Mouse (Mus musculus) kidney, postnatal 0 days (tissue): ENCODE results near the gene Dse. TPM values are rescaled to one million over a fixed set of nuclear protein-coding genes. Genes with fewer than 3 reads are reported as not detected.

ENCODE experiments used
- ATAC-seq: fragments of 200-750 bp; cut with Nextera tagmentation; replicated peaks from 2 replicates; pipeline ENCODE4 v1.8.0; 2017; ENCODE audit warnings: low read depth, moderate number of reproducible peaks, moderate TSS enrichment, moderate library complexity; ENCODE audit not compliant: low FRiP score
- DNase-seq: peaks from one replicate; pipeline ENCODE4 v3.0.0-alpha.2; 2016; ENCODE audit warnings: low spot score
- H3K27ac ChIP-seq: fragments of 300-500 bp; sonication (generic); 2 replicates; pipeline ENCODE4 v1.5.1; 2014; ENCODE audit warnings: mild to moderate bottlenecking
- H3K27me3 ChIP-seq: fragments of 300-500 bp; sonication (generic); 2 replicates; pipeline ENCODE4 v1.6.1; 2014; ENCODE audit warnings: low read length, mixed read lengths; ENCODE audit not compliant: insufficient read depth
- H3K36me3 ChIP-seq: fragments of 300-500 bp; sonication (generic); 2 replicates; pipeline ENCODE4 v1.6.1; 2014; ENCODE audit warnings: low read length, mixed read lengths; ENCODE audit not compliant: insufficient read depth
- H3K4me1 ChIP-seq: fragments of 300-500 bp; sonication (generic); replicated peaks from 2 replicates; pipeline ENCODE4 v1.6.1; 2014; ENCODE audit warnings: antibody characterized with exemption, low read length, mixed read lengths; ENCODE audit not compliant: insufficient read depth
- H3K4me2 ChIP-seq: fragments of 300-500 bp; sonication (generic); 2 replicates; pipeline ENCODE4 v1.6.1; 2014; ENCODE audit warnings: mild to moderate bottlenecking, low read length, moderate library complexity, mixed read lengths
- H3K4me3 ChIP-seq: fragments of 300-500 bp; sonication (generic); replicated peaks from 2 replicates; pipeline ENCODE4 v1.5.1; 2014; ENCODE audit warnings: low read depth, low read length
- H3K9ac ChIP-seq: fragments of 300-500 bp; sonication (generic); 2 replicates; pipeline ENCODE4 v1.6.1; 2014; ENCODE audit warnings: low read depth, low read length
- H3K9me3 ChIP-seq: fragments of 300-500 bp; sonication (generic); replicated peaks from 2 replicates; pipeline ENCODE4 v1.6.1; 2016; ENCODE audit warnings: low read length, inconsistent platforms, mixed read lengths
- CTCF ChIP-seq: IDR thresholded peaks from 2 replicates; pipeline ENCODE4 v1.5.1; 2016; ENCODE audit warnings: antibody characterized with exemption, low read depth, mild to moderate bottlenecking, moderate library complexity
- WGBS: fragments of 180-500 bp; shearing (Covaris S2); extraction: QIAGEN DNeasy Blood & Tissue Kit; methylation state at CpG from one replicate; pipeline ENCODE4 v1.1.7; 2014; 5-methylcytosine and 5-hydroxymethylcytosine counted together
- polyA plus RNA-seq: library from polyadenylated mRNA; unstranded; fragments of >200 nt; fragmentation: Nextera tagmentation; extraction: Ambion mirVana; gene quantifications from 2 replicates; pipeline ENCODE4 v1.2.1, GENCODE M21; 2015

The Dse gene
- polyA plus RNA-seq, 1 experiment from 2014 or later, result 17.4 TPM

GRCm38 (mm10) chr10:34117770-34118169 lies 89.7 kb downstream of the Dse start:
- no peaks in the 10 kb centered on the region for H3K36me3 ChIP-seq
- H3K4me1 ChIP-seq, result no peaks in the 10 kb centered on the region
- H3K4me3 ChIP-seq, result no peak overlapping the region
- no peak for DNase-seq
- no peak overlapping the region for H3K27ac ChIP-seq
- no peak for ATAC-seq
- no peaks in the 10 kb centered on the region for H3K9me3 ChIP-seq
- TF ChIP-seq CTCF, result no peak
- no peak overlapping the region for H3K9ac ChIP-seq
- H3K4me2 ChIP-seq, result no peak overlapping the region
- no peaks in the 10 kb centered on the region for H3K27me3 ChIP-seq

- WGBS, result 50% methylated on average over 3 of the region's 3 CpGs
These were observed 90.4 kb downstream of the Dse start for GRCm38 (mm10) chr10:34117131-34117530.

GRCm38 (mm10) chr10:34111964-34112738 lies 95.4 kb downstream of the Dse start:
- no peak overlapping the region for H3K27ac ChIP-seq
- H3K4me2 ChIP-seq, result no peak overlapping the region
- H3K9me3 ChIP-seq, result no peaks in the 10 kb centered on the region
- H3K4me1 ChIP-seq, result no peaks in the 10 kb centered on the region
- H3K36me3 ChIP-seq, result no peaks in the 10 kb centered on the region
- DNase-seq, result no peak
- ATAC-seq, result no peak
- H3K27me3 ChIP-seq, result no peaks in the 10 kb centered on the region
- TF ChIP-seq CTCF, result no peak
- 71% methylated on average over 4 of the region's 4 CpGs for WGBS
- H3K9ac ChIP-seq, result no peak overlapping the region
- H3K4me3 ChIP-seq, result no peak overlapping the region

More at GRCm38 (mm10) chr10:34117131-34117530, 90.4 kb downstream of the Dse start:
- Histone ChIP-seq H3K36me3 (no peaks in the 10 kb centered on the region), H3K4me3 (no peak overlapping the region), H3K4me2 (no peak overlapping the region), H3K4me1 (no peaks in the 10 kb centered on the region), H3K27me3 (no peaks in the 10 kb centered on the region), H3K27ac (no peak overlapping the region), H3K9ac (no peak overlapping the region), H3K9me3 (no peaks in the 10 kb centered on the region)
- DNase-seq, result no peak
- no peak for ATAC-seq
- TF ChIP-seq CTCF, result no peak

GRCm38 (mm10) chr10:34110863-34111465 lies 96.6 kb downstream of the Dse start:
- ATAC-seq (no peak), DNase-seq (no peak)
- no peaks in the 10 kb centered on the region for H3K9me3 ChIP-seq
- WGBS, result 88% methylated on average over 13 of the region's 13 CpGs
- H3K27me3 ChIP-seq, result no peaks in the 10 kb centered on the region
- no peaks in the 10 kb centered on the region for H3K36me3 ChIP-seq
- no peaks in the 10 kb centered on the region for H3K4me1 ChIP-seq
- no peak overlapping the region for H3K4me2 ChIP-seq
- H3K4me3 ChIP-seq, result no peak overlapping the region
- H3K9ac ChIP-seq, result no peak overlapping the region
- H3K27ac ChIP-seq, result no peak overlapping the region
- no peak for TF ChIP-seq CTCF

Other genes starting within 250 kb of the Dse start
- gene Rwdd1, start 188.1 kb downstream of the Dse start, polyA plus RNA-seq, result 142 and 147 TPM in 2 replicates
- gene Trappc3l, start 170.1 kb downstream of the Dse start, polyA plus RNA-seq, result not detected in 2 replicates
- gene Calhm4, start 163.4 kb downstream of the Dse start, polyA plus RNA-seq, result not detected in 2 replicates
- gene Calhm5, start 111.2 kb downstream of the Dse start, polyA plus RNA-seq, result 0.56 and 0.57 TPM in 2 replicates
- 0.94 and 1.3 TPM in 2 replicates for gene Calhm6, start 79.7 kb downstream of the Dse start, polyA plus RNA-seq
- gene Tspyl1, start 74.5 kb upstream of the Dse start, polyA plus RNA-seq, result 70.1 and 74.9 TPM in 2 replicates
- 9.4 and 9.9 TPM in 2 replicates for gene Tspyl4, start 89.7 kb upstream of the Dse start, polyA plus RNA-seq
- 0.06 and 0.09 TPM in 2 replicates for gene Col10a1, start 182.3 kb upstream of the Dse start, polyA plus RNA-seq
- gene Nt5dc1, start 210.8 kb upstream of the Dse start, polyA plus RNA-seq, result 15.2 and 15.9 TPM in 2 replicates